Mouse (Mus musculus) liver, embryonic 13.5 days (tissue): ENCODE measurements around the gene Zan. TPM values are rescaled to one million over a fixed set of nuclear protein-coding genes. Genes with fewer than 3 reads are reported as not detected.
A peak's percentile ranks its signal among the peaks of the same experiment; 100 is the strongest.
"Not testable (repeated sequence)": the region's sequence is repeated elsewhere in the genome, so short reads cannot be mapped to it uniquely, and the experiment has no call there.

ENCODE experiments used
- ATAC-seq: fragments of 200-750 bp; cut with Nextera tagmentation; 2 replicates; pipeline ENCODE4 v1.8.0; 2017; ENCODE audit warnings: low read depth, mild to moderate bottlenecking, moderate number of reproducible peaks, moderate library complexity
- DNase-seq: peaks from one replicate; pipeline ENCODE4 v3.0.0; 2022
- H3K27ac ChIP-seq: fragments of 300-500 bp; sonication (generic); 2 replicates; pipeline ENCODE4 v1.5.1; 2015; ENCODE audit warnings: moderate library complexity, mild to moderate bottlenecking, inconsistent platforms
- H3K27me3 ChIP-seq: fragments of 300-500 bp; sonication (generic); 2 replicates; pipeline ENCODE4 v1.6.1; 2015; ENCODE audit warnings: mild to moderate bottlenecking, inconsistent platforms
- H3K36me3 ChIP-seq: fragments of 300-500 bp; sonication (generic); 2 replicates; pipeline ENCODE4 v1.6.1; 2015; ENCODE audit warnings: mild to moderate bottlenecking, inconsistent platforms
- H3K4me1 ChIP-seq: fragments of 300-500 bp; sonication (generic); replicated peaks from 2 replicates; pipeline ENCODE4 v1.6.1; 2015; ENCODE audit warnings: inconsistent platforms
- H3K4me2 ChIP-seq: fragments of 300-500 bp; sonication (generic); 2 replicates; pipeline ENCODE4 v1.6.1; 2015; ENCODE audit warnings: inconsistent platforms, mild to moderate bottlenecking, moderate library complexity
- H3K4me3 ChIP-seq: fragments of 300-500 bp; sonication (generic); replicated peaks from 2 replicates; pipeline ENCODE4 v1.5.1; 2015; ENCODE audit warnings: mild to moderate bottlenecking, inconsistent platforms
- H3K9ac ChIP-seq: fragments of 300-500 bp; sonication (generic); 2 replicates; pipeline ENCODE4 v1.6.1; 2015; ENCODE audit warnings: mild to moderate bottlenecking, inconsistent platforms
- H3K9me3 ChIP-seq: fragments of 300-500 bp; sonication (generic); replicated peaks from 2 replicates; pipeline ENCODE4 v1.6.1; 2016; ENCODE audit warnings: inconsistent platforms
- WGBS: fragments of 180-500 bp; shearing (Covaris S2); methylation state at CpG from one replicate; pipeline ENCODE4 v1.1.7; 2015; ENCODE audit not compliant: insufficient replicate concordance; 5-methylcytosine and 5-hydroxymethylcytosine counted together
- polyA plus RNA-seq: library from polyadenylated mRNA; unstranded; fragments of >200 nt; fragmentation: Nextera tagmentation; extraction: Ambion mirVana; gene quantifications from 2 replicates; pipeline ENCODE4 v1.2.1, GENCODE M21; 2015

Zan gene
- polyA plus RNA-seq, 1 experiment from 2014 or later: 0.12 TPM

GRCm38 (mm10) chr5:137455866-137456591 is 20.8 kb downstream of the Zan start:
- DNase-seq: no peak
- no peak overlapping the region for H3K4me3 ChIP-seq
- H3K4me2 ChIP-seq: no peak overlapping the region
- WGBS: 47% methylated on average over 7 of the region's 7 CpGs
- no peak overlapping the region for H3K9ac ChIP-seq
- H3K9me3 ChIP-seq: no peaks in the 10 kb centered on the region
- peak; percentile 71 for ATAC-seq
- H3K4me1 ChIP-seq: 0 out of 2 replicates have a peak, but pooled peaks cover 4% of the 10 kb centered on the region
- no peaks in the 10 kb centered on the region for H3K27me3 ChIP-seq
- H3K36me3 ChIP-seq: no peaks in the 10 kb centered on the region
- no peak overlapping the region for H3K27ac ChIP-seq

- no peak for ATAC-seq
- Histone ChIP-seq H3K27me3 (no peaks in the 10 kb centered on the region), H3K9me3 (no peaks in the 10 kb centered on the region), H3K4me1 (0 out of 2 replicates have a peak, but pooled peaks cover 4% of the 10 kb centered on the region), H3K9ac (no peak overlapping the region), H3K36me3 (no peaks in the 10 kb centered on the region), H3K27ac (no peak overlapping the region), H3K4me3 (no peak overlapping the region), H3K4me2 (no peak overlapping the region)
- DNase-seq: no peak
- 26% methylated on average over 6 of the region's 6 CpGs for WGBS
These were observed 21.7 kb downstream of the Zan start for GRCm38 (mm10) chr5:137455206-137455605.

GRCm38 (mm10) chr5:137445536-137445935 is 31.3 kb downstream of the Zan start:
- no peak overlapping the region for H3K9ac ChIP-seq
- H3K9me3 ChIP-seq: no peaks in the 10 kb centered on the region
- H3K27me3 ChIP-seq: no peaks in the 10 kb centered on the region
- H3K4me2 ChIP-seq: no peak overlapping the region
- no peak overlapping the region for H3K27ac ChIP-seq
- DNase-seq (no peak), ATAC-seq (no peak)
- H3K4me1 ChIP-seq: no peaks in the 10 kb centered on the region
- H3K4me3 ChIP-seq: no peak overlapping the region
- H3K36me3 ChIP-seq: no peaks in the 10 kb centered on the region

GRCm38 (mm10) chr5:137440216-137440855 is 36.5 kb downstream of the Zan start:
- Histone ChIP-seq H3K4me3 (no peak overlapping the region), H3K27ac (no peak overlapping the region), H3K27me3 (no peaks in the 10 kb centered on the region), H3K4me1 (no peaks in the 10 kb centered on the region), H3K9me3 (no peaks in the 10 kb centered on the region), H3K4me2 (no peak overlapping the region), H3K36me3 (no peaks in the 10 kb centered on the region), H3K9ac (no peak overlapping the region)
- DNase-seq: no peak
- ATAC-seq: no peak
- whole genome bisulfite sequencing: 68% methylated on average over 11 of the region's 11 CpGs

- H3K9ac ChIP-seq: no peak overlapping the region
- no peak overlapping the region for H3K4me2 ChIP-seq
- ATAC-seq (no peak), DNase-seq (no peak)
- no peak overlapping the region for H3K4me3 ChIP-seq
- no peaks in the 10 kb centered on the region for H3K4me1 ChIP-seq
- no peaks in the 10 kb centered on the region for H3K9me3 ChIP-seq
- WGBS: 50% methylated on average over 6 of the region's 6 CpGs
- no peaks in the 10 kb centered on the region for H3K36me3 ChIP-seq
- no peak overlapping the region for H3K27ac ChIP-seq
- no peaks in the 10 kb centered on the region for H3K27me3 ChIP-seq
These were observed 43.0 kb downstream of the Zan start for GRCm38 (mm10) chr5:137433889-137434288.

- not testable (repeated sequence) for H3K27ac ChIP-seq, H3K4me2 ChIP-seq, H3K36me3 ChIP-seq, ATAC-seq, DNase-seq, H3K9ac ChIP-seq, H3K4me1 ChIP-seq, H3K27me3 ChIP-seq, H3K4me3 ChIP-seq, H3K9me3 ChIP-seq
- 53% methylated on average over 4 of the region's 4 CpGs for WGBS
These were observed 46.5 kb downstream of the Zan start for GRCm38 (mm10) chr5:137430402-137430801.

GRCm38 (mm10) chr5:137425648-137426047 is 51.2 kb downstream of the Zan start:
- no peak for ATAC-seq
- no peak for DNase-seq
- H3K4me3 ChIP-seq: no peak overlapping the region
- no peak overlapping the region for H3K9ac ChIP-seq
- H3K4me1 ChIP-seq: peaks cover 12% of the 10 kb centered on the region
- H3K27me3 ChIP-seq: no peaks in the 10 kb centered on the region
- no peak overlapping the region for H3K4me2 ChIP-seq
- 48% methylated on average over 6 of the region's 6 CpGs for WGBS
- no peaks in the 10 kb centered on the region for H3K36me3 ChIP-seq
- H3K9me3 ChIP-seq: no peaks in the 10 kb centered on the region
- no peak overlapping the region for H3K27ac ChIP-seq

- no peak overlapping the region for H3K4me3 ChIP-seq
- DNase-seq (no peak), ATAC-seq (no peak)
- no peaks in the 10 kb centered on the region for H3K9me3 ChIP-seq
- no peaks in the 10 kb centered on the region for H3K27me3 ChIP-seq
- peaks cover 20% of the 10 kb centered on the region for H3K4me1 ChIP-seq
- H3K27ac ChIP-seq: no peak overlapping the region
- no peak overlapping the region for H3K9ac ChIP-seq
- H3K36me3 ChIP-seq: no peaks in the 10 kb centered on the region
- WGBS: 49% methylated on average over 4 of the region's 4 CpGs
- H3K4me2 ChIP-seq: no peak overlapping the region
These were observed 57.0 kb downstream of the Zan start for GRCm38 (mm10) chr5:137419841-137420240.

GRCm38 (mm10) chr5:137419105-137419504 is 57.8 kb downstream of the Zan start:
- ATAC-seq (no peak), DNase-seq (no peak)
- Histone ChIP-seq H3K4me2 (no peak overlapping the region), H3K9me3 (no peaks in the 10 kb centered on the region), H3K9ac (no peak overlapping the region), H3K4me1 (peaks cover 18% of the 10 kb centered on the region; the same call in 1 of the 2 replicates), H3K36me3 (no peaks in the 10 kb centered on the region), H3K27me3 (no peaks in the 10 kb centered on the region), H3K4me3 (no peak overlapping the region), H3K27ac (no peak overlapping the region)
- 53% methylated on average over 9 of the region's 9 CpGs for WGBS

- Histone ChIP-seq H3K36me3 (no peaks in the 10 kb centered on the region), H3K4me3 (no peak overlapping the region), H3K27ac (0 out of 2 replicates have a peak overlapping the region, but pooled peaks have one; percentile 13), H3K9me3 (no peaks in the 10 kb centered on the region), H3K4me2 (no peak overlapping the region), H3K9ac (no peak overlapping the region), H3K27me3 (no peaks in the 10 kb centered on the region), H3K4me1 (peaks cover 32% of the 10 kb centered on the region)
- 20% methylated on average over 5 of the region's 5 CpGs for WGBS
- DNase-seq (no peak), ATAC-seq (peak; percentile 65)
These were observed 62.6 kb downstream of the Zan start for GRCm38 (mm10) chr5:137414253-137414652.

- Histone ChIP-seq H3K9me3 (no peaks in the 10 kb centered on the region), H3K27me3 (no peaks in the 10 kb centered on the region), H3K9ac (no peak overlapping the region), H3K27ac (no peak overlapping the region), H3K4me2 (no peak overlapping the region), H3K36me3 (no peaks in the 10 kb centered on the region), H3K4me3 (no peak overlapping the region), H3K4me1 (peaks cover 26% of the 10 kb centered on the region)
- 58% methylated on average over 8 of the region's 8 CpGs for WGBS
- ATAC-seq (no peak), DNase-seq (no peak)
These were observed 65.6 kb downstream of the Zan start for GRCm38 (mm10) chr5:137411235-137411634.

GRCm38 (mm10) chr5:137410549-137410948 is 66.3 kb downstream of the Zan start:
- Histone ChIP-seq H3K4me1 (peaks cover 26% of the 10 kb centered on the region), H3K27ac (no peak overlapping the region), H3K4me3 (no peak overlapping the region)

More at GRCm38 (mm10) chr5:137410549-137410948, 66.3 kb downstream of the Zan start:
- WGBS: 80% methylated on average over 3 of the region's 3 CpGs
- ATAC-seq (no peak), DNase-seq (no peak)
- no peak overlapping the region for H3K4me2 ChIP-seq
- H3K9me3 ChIP-seq: no peaks in the 10 kb centered on the region
- no peaks in the 10 kb centered on the region for H3K36me3 ChIP-seq
- H3K9ac ChIP-seq: no peak overlapping the region
- no peaks in the 10 kb centered on the region for H3K27me3 ChIP-seq
